Mouse (Mus musculus) gastrocnemius, postnatal 36 days (tissue): ENCODE measurements at regions not wholly inside any gene's neighbourhood (a gene's known extent, or its start where the extent isn't known, plus 50 kb on each side); places are given as distances from the start of the nearest gene placed in this dataset.

ENCODE experiments used
- DNase-seq, 2 experiments: peaks; one replicate each; pipeline ENCODE4 v3.0.0; 2022
- intact Hi-C: fragments of 180-260 bp; cut with DNase I; formaldehyde crosslinking; loops from one replicate; pipeline ENCODE4 v1.15.1; 2025

DNA sequence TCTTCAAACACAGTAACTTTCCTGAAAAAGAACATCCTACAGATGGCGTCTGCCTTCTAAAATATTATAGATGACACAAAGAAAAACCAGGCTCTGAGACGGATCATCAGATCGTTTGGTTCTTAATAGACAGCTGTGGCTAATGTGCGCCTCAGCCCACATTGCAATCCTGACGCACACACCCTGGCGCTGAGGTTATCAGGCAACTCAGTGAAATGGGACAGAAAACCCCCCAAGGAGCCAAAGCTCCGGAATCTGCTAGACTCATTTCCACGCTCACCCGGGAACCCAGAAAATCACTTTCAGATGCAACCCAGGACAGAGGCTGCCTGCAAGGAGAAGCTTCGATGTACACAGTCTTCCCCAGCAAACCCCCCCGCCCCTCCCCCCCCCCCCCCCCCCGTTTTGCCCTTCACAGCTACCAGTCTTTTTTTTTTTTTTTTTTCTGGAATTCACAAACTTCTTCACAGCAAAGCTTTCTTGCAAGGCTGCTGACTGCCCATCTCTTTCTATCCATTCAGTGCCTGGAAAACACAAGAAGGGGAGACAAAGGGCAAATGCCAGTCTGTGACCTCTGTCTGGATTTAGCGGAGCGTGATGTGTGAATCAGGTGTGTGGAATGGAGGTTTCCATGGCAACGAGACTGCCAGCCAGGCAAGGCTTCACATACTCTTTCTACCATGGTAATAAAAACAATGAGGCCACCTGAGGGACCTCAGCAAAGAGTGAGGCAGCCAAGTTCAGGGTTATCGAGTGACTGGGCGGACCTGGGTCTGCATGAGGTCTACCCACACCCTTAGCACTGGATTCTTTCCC is 286.9 kb downstream of the Gm11361 start:
- intact Hi-C loops, result no loop called here
- DNase-seq, result no peak

GRCm38 (mm10) chr13:28541607-28542006 is 284.3 kb downstream of the Gm11361 start:
- intact Hi-C loops, result no loop called here
- DNase-seq, result no peak

- intact Hi-C loops, result no loop called here
- DNase-seq, result no peak
Measured at GRCm38 (mm10) chr13:28533080-28533479, 275.8 kb downstream of the Gm11361 start.

- DNase-seq, result peak in 1 of 2 experiments; percentile 29
- intact Hi-C loops, result no loop called here
Measured at GRCm38 (mm10) chr13:28532278-28532677, 274.9 kb downstream of the Gm11361 start.

DNA sequence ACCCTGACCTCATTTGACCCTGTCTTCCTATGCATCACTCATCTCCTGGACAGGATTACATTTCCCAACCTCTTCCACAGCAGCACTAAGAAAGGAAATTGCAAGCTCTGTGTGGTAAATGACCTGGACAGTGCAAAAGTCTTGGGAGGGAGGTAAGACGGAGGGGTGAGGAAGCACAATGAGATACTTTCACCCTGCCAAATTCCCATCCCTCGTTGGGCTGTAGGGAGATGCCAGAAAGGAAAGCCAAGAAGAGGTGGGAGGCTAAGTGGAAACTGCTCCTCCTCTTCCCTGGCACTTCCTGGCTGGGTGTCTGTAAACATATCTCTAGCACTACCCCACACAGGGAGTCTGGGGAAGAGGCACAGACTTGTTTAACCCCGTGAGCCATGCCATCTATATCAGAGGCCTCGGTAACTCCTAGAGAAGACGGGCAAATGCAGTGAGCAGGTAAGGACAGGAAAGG is 274.2 kb downstream of the Gm11361 start:
- intact Hi-C loops, result no loop called here
- no peak for DNase-seq

GRCm38 (mm10) chr13:28530947-28531346 is 273.6 kb downstream of the Gm11361 start:
- intact Hi-C loops, result no loop called here
- DNase-seq, result no peak

DNA sequence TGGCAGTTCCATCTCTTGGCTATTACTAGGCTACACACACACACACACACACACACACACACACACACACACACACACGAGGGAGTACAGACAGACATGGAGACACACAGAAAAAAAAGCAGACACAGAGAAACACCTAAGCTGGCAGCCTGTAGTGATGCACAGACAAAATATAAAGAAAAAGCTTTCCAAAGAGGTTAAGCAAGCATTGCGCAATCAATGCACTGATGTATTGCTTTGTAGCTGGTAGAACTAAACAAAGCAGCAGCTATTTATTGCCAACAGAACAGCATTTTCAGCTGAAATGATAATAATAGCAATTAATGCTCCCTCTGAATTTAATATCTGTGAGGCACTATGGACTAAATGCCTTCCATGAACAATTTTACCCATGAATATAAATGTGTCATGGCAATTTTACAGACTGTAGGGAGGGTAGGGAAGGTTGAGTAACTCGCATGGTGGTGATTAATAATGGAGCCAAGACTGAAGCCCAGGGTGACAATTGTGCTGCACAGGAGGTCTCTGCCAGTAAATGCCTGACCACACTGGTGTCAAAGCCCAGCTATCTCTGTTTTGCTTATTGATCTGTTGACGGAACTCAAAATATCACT is 271.7 kb downstream of the Gm11361 start:
- intact Hi-C loops, result no loop called here
- no peak for DNase-seq

DNA sequence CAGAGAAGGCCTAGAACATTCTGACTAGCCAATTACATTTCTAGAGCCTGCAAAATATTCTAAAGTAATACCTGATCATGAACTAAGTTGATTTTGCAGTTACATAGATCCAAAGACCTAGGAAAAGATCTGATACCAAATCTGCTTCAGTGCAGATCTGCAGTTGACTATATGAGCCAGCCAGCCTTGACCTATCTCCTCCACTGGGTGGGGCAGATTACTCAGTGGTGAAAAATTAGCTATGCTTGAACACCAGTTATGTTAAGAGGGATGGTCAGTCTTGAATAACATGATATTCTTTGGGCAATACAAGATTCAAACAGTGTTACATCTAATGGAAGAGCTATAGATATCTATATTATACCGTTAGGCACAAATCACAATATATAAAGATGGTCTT is 269.0 kb downstream of the Gm11361 start:
- intact Hi-C loops, result no loop called here
- DNase-seq, result no peak

DNA sequence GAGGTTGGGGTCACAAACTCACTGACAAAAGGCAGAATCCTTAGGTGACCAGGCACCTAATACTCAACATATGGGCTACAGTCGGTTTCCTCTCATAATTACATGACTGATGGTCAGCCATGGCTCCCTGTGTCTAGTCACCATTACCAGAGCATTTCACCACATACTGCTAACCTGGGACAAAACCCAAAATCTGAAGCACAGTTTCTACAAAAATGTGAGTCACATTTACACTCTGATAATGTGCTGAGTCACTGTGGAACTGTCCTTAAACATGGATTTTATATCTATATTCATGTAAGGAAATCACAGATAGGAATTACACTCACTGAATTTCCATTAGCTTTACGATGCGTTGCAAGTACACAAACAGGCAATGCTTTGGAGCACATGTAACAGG is 267.1 kb downstream of the Gm11361 start:
- intact Hi-C loops, result no loop called here
- DNase-seq, result no peak

- no peak for DNase-seq
- intact Hi-C loops, result no loop called here
Measured at GRCm38 (mm10) chr13:28520127-28520482, 262.8 kb downstream of the Gm11361 start.

DNA sequence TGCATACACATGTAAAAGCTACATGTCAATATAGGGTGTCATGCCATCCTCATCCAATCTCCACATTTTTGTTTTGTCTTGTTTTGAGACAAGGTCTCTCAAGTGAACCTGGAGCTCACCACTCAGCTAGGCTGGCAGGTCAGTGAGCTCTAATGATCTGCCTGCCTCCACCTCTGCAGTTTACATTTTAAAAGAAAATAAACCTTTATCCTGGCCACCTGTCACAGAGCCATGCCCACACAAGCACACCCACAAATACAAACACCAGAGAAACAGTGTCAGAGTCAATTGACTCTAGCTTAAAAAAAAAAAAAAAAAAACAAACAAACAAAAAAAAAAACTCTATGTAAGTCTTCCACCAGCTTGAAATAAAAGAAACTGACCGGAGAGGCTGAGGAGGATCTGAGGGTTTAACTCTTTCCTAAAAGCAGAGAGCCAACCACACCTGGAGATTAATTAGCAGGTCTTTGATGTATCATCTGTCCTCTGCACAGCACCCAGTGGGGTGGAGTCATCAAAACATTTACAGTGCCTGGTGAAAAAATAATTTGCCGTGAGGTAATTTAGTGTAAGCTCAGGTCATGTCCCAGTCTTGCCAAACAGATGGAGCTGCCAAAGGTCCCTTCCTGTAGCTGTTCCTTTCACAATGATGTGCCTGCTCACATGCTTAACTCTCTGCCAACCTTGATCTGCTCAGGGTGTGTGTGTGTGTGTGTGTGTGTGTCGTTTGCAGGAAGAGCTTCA is 262.2 kb downstream of the Gm11361 start:
- no peak for DNase-seq
- intact Hi-C loops, result no loop called here

DNA sequence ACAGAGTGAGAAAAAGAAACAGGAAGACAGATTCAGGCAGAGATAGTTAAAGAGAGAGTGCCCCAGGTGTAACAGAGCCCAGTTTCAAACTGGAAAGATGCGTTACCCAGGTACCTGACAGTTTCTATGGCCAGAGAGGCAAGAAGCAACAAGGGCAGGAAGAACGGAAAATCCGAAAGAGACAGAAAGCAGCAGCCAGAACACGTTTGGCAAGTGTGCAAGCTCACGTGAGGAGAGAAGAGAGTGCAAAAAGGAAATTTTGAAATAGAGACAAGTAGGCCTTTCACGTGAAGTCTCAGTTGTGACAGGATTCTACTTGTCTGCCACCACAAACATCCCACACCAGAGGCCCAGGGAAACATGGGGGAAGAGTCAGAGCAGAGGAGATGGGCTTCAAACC is 259.8 kb downstream of the Gm11361 start:
- intact Hi-C loops, result no loop called here
- no peak for DNase-seq

DNA sequence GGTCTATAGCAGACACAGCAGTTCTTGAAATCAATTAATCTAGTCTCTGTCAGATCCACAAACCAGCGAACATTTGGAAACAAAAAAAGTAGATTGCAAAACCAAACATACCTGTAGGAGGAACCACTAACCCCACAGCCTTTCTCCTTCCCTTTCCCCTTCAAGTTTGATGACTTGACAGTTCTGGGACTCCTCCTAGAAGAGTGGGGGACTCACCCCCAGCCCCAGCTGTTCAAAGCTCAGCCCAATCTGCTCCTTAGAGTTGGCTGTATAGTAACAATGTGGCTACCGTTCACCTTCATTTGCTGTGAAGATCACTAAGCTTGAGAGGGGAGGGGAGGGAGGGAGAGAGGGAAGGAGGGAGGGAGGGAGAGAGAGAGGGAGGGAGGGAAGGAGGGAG is 259.3 kb downstream of the Gm11361 start:
- no peak for DNase-seq
- intact Hi-C loops, result no loop called here

- intact Hi-C loops, result no loop called here
- DNase-seq, result no peak
Measured at GRCm38 (mm10) chr13:28514245-28514644, 256.9 kb downstream of the Gm11361 start.

GRCm38 (mm10) chr13:28513336-28513735 is 256.0 kb downstream of the Gm11361 start:
- intact Hi-C loops, result no loop called here
- DNase-seq, result no peak

- intact Hi-C loops, result no loop called here
- DNase-seq, result no peak
Measured at GRCm38 (mm10) chr13:28512573-28513334, 255.4 kb downstream of the Gm11361 start.

- DNase-seq, result no peak
- intact Hi-C loops, result no loop called here
Measured at GRCm38 (mm10) chr13:28508184-28508583, 250.9 kb downstream of the Gm11361 start.

DNA sequence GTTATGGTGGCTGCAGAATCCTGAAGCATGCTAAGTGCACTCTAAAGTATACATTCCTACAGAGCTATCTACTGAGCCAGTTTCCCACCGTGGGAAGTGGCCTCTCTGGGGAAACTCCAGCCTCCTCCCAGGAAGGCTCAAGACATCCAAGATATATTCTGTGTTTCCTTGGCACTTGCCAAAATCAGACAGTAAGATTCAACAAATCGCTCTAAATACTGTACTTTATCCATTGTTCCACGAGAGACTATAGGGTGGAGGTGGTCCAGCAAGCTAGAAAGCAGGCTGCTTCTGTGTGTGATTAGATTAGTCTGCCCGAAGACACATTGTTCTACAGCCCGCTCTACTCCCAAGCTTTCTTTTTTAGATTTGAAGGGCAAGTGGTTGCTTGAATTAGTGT is 250.5 kb downstream of the Gm11361 start:
- no peak for DNase-seq
- intact Hi-C loops, result no loop called here

DNA sequence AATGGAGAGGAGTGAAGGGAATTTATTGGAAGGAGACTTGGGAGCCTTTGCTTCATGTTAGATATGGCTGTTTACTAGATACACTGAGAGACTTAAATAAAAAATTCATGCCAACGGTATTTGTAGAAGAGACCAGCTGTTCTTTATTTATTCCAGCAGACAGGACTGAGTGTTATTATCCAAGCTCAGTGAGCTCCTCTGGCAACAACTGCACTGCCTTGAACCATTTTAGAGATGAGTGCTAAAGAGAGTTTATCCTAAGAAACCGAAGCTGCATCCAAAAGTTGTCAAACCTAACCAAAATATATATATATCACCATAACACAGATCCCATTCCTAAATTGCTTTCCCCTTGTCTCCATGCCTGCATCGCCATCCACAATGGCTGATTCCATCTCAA is 247.0 kb downstream of the Gm11361 start:
- DNase-seq, result no peak
- intact Hi-C loops, result no loop called here

GRCm38 (mm10) chr13:28502171-28502570 is 244.8 kb downstream of the Gm11361 start:
- DNase-seq, result no peak
- intact Hi-C loops, result no loop called here

GRCm38 (mm10) chr13:28500697-28501096 is 243.4 kb downstream of the Gm11361 start:
- no peak for DNase-seq
- intact Hi-C loops, result no loop called here
